Mouse (Mus musculus): ENCODE results near the gene 1110008L16Rik. TPM values are rescaled to one million over a fixed set of nuclear protein-coding genes. Genes with fewer than 3 reads are reported as not detected.

The 1110008L16Rik gene
- 1 to 10 TPM; 3.7 to 4.3 TPM for total RNA-seq (2023)

DNA sequence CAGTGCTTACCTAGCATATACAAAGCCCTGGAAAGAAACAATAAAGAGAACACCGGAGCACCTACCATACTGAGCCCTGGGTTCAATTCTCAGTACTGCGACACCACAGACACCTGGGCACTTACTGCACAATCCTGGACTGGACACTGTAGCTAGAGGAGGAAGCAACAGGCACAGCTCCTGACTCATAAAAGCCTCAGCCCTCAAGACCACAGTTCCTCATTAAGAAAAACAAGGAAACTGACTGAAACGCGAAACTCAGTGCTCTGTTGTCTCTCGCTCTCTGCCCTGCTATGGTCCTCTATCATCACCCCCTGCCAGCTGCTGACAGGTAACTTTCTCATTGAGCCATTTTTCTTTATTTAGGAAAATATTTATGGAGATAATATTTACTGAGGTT lies at the start of gene 1110008L16Rik:
Gene 1110008L16Rik, plus strand, starts transcription at position 242 of the 400 bp plus-strand sequence.

DNA sequence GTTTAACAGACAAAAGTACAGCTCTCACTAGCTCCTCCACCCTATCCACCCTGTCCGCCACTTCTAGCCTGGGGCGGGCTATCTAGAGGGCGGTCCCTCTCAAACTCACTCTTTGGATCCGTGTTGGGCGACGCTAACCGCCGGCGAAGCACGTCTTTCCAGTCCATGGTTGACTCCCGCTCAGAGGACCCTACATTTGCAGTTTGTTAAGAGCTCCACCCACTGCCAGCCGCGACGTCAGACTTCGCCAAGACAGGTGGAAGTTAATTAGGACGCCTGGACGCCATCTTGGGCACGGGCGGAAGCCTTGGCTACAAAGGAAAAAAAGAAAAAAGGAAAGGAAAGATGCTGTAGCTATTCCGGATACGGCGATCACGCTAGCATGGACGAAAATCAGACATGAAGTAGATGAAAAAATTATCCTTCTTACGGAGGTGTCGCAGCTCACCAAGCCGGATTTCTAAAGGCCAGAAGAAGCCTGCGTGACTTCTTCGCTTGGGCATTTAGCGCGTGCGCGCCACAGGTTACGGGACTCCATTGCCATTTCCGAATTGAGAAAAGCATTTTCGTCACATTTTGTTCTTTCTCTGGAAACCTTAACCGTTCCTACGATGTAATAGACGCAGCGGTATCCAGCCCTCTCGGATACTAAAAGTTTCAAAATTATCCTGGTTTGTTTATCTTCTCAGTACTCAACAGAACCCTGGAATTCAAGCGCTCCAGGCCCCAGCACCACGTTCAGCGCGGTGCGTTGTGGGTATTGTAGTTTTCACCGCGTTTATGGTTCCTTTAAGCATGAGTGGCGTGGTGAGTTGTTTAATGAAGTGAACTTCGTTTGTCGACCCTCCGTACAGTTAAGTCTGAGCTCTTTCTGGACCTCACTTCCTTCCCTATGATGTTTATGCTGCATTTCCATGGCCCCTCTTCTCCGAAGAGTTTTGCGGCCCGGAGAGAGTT lies 3.4 kb downstream of the 1110008L16Rik start, which contains the start of gene Ppp2r3c:
Gene Ppp2r3c, minus strand, starts transcription at position 514 of the 957 bp plus-strand sequence.

GRCm38 (mm10) chr12:55384023-55384749 lies 84.8 kb downstream of the 1110008L16Rik start, which contains the start of gene Psma6:
Gene Psma6, plus strand, starts transcription at chr12:55384222.

Other genes with a start within 250 kb of the 1110008L16Rik start
- gene 2700097O09Rik, start 219.5 kb upstream of the 1110008L16Rik start, total RNA-seq (2023) = 1 to 10 TPM; 2.6 to 3.5 TPM
- gene Srp54a, start 219.3 kb upstream of the 1110008L16Rik start, total RNA-seq (2023) = 10 to 100 TPM; 37.1 to 41.4 TPM
- gene Fam177a, start 175.1 kb upstream of the 1110008L16Rik start, total RNA-seq (2023) = 1 to 10 TPM in 1 of 2 experiments, not detected in 1; 3.6 TPM
- gene Srp54b, start 144.5 kb upstream of the 1110008L16Rik start, total RNA-seq (2023) = 10 to 100 TPM; 28.1 to 32.7 TPM
- gene 1700047I17Rik2, start 100.0 kb upstream of the 1110008L16Rik start, total RNA-seq (2023) = 10 to 100 TPM in 1 of 2 experiments, 1 to 10 TPM in 1; 5.3 to 10.1 TPM
- gene Srp54c, start 69.4 kb upstream of the 1110008L16Rik start, total RNA-seq (2023) = 10 to 100 TPM; 12.0 to 12.4 TPM
- 10 to 100 TPM; 18.7 to 18.9 TPM for gene Ppp2r3c, start 3.4 kb downstream of the 1110008L16Rik start, total RNA-seq (2023)
- gene Psma6, start 84.6 kb downstream of the 1110008L16Rik start, total RNA-seq (2023) = 10 to 100 TPM; 85.9 to 96.4 TPM
- 100 to 1,000 TPM; 275 to 280 TPM for gene Nfkbia, start 193.1 kb downstream of the 1110008L16Rik start, total RNA-seq (2023)